Mouse (Mus musculus) CH12.LX (cell line): ENCODE data around the gene Cdh13. TPM values are rescaled to one million over a fixed set of nuclear protein-coding genes. Genes with fewer than 3 reads are reported as not detected.

Experiments used
- DNase-seq: peaks from one replicate; pipeline ENCODE4 v3.0.0-alpha.2; 2013; ENCODE audit errors: extremely low read depth
- H3K27ac ChIP-seq: 2 replicates; pipeline ENCODE4 v1.5.1; 2012; ENCODE audit warnings: low read depth, mild to moderate bottlenecking, control low read depth, moderate library complexity; ENCODE audit not compliant: insufficient read depth
- H3K27me3 ChIP-seq: replicated peaks from 2 replicates; pipeline ENCODE3; 2012; ENCODE audit warnings: inconsistent platforms
- H3K36me3 ChIP-seq, 2 experiments: replicated peaks in 1 of 2; 2 replicates each; pipeline versions ENCODE3 to v1.6.1; 2012; ENCODE audit warnings: inconsistent platforms in 1 of 2, low read length in 1 of 2, mild to moderate bottlenecking in 1 of 2, mixed read lengths in 1 of 2, moderate library complexity in 1 of 2; ENCODE audit not compliant: control insufficient read depth in 1 of 2, insufficient read depth in 1 of 2
- H3K4me1 ChIP-seq, 2 experiments: 2 replicates each; pipeline ENCODE4 v1.6.1; 2012; ENCODE audit warnings: inconsistent platforms in 1 of 2, moderate library complexity in 1 of 2; ENCODE audit not compliant: insufficient read depth in 2 of 2, control insufficient read depth in 1 of 2
- H3K4me2 ChIP-seq: 2 replicates; pipeline ENCODE4 v1.6.1; 2012; ENCODE audit warnings: low read depth, mild to moderate bottlenecking, control low read depth; ENCODE audit not compliant: poor library complexity, insufficient read depth, severe bottlenecking
- H3K4me3 ChIP-seq, 3 experiments: fragments of 150-350 bp in 1 of 3; sonication (generic) in 1 of 3; replicated peaks in 1 of 3; 2 replicates each; pipeline versions ENCODE3 to v1.5.1; 2011 to 2012; ENCODE audit warnings: low read depth in 2 of 3, low read length in 2 of 3, mild to moderate bottlenecking in 2 of 3, moderate library complexity in 2 of 3, control low read depth in 1 of 3, improper control_type of control experiment in 1 of 3, inconsistent platforms in 1 of 3, mixed read lengths in 1 of 3; ENCODE audit not compliant: poor library complexity in 1 of 3
- H3K79me2 ChIP-seq: replicated peaks from 2 replicates; pipeline ENCODE4 v1.6.1; 2012; ENCODE audit warnings: mild to moderate bottlenecking, moderate library complexity; ENCODE audit not compliant: control insufficient read depth, poor library complexity, insufficient read depth, severe bottlenecking; ENCODE audit errors: extremely low read depth
- H3K9ac ChIP-seq: 2 replicates; pipeline ENCODE4 v1.6.1; 2012; ENCODE audit warnings: low read depth, mild to moderate bottlenecking, control low read depth, moderate library complexity; ENCODE audit not compliant: insufficient read depth
- H3K9me3 ChIP-seq: replicated peaks from 2 replicates; pipeline ENCODE3; 2012; ENCODE audit warnings: low read length, inconsistent platforms, mixed read lengths
- BHLHE40 ChIP-seq: IDR thresholded peaks from 2 replicates; pipeline ENCODE4 v1.6.1; 2011; ENCODE audit warnings: mild to moderate bottlenecking, low read depth, low read length, improper control_type of control experiment
- CHD1 ChIP-seq: IDR thresholded peaks from 2 replicates; pipeline ENCODE4 v1.6.1; 2012; ENCODE audit warnings: low read depth, low read length, improper control_type of control experiment, inconsistent platforms
- GABPA ChIP-seq: IDR thresholded peaks from 2 replicates; pipeline ENCODE4 v1.6.1; 2012; ENCODE audit warnings: low read depth, low read length, improper control_type of control experiment, inconsistent platforms; ENCODE audit not compliant: insufficient replicate concordance
- MAFK ChIP-seq: IDR thresholded peaks from 2 replicates; pipeline ENCODE4 v1.6.1; 2011; ENCODE audit warnings: low read length, improper control_type of control experiment; ENCODE audit not compliant: insufficient replicate concordance
- MAX ChIP-seq: IDR thresholded peaks from 2 replicates; pipeline ENCODE4 v1.6.1; 2011; ENCODE audit warnings: low read length, improper control_type of control experiment
- MAZ ChIP-seq: IDR thresholded peaks from 2 replicates; pipeline ENCODE4 v1.6.1; 2012; ENCODE audit warnings: low read depth, mild to moderate bottlenecking, inconsistent platforms, low read length, improper control_type of control experiment, moderate library complexity
- MEF2A ChIP-seq: IDR thresholded peaks from 2 replicates; pipeline ENCODE4 v1.6.1; 2014; ENCODE audit warnings: low read depth, mild to moderate bottlenecking, inconsistent platforms, low read length, improper control_type of control experiment, borderline replicate concordance
- MYC ChIP-seq: IDR thresholded peaks from 2 replicates; pipeline ENCODE4 v1.6.1; 2011; ENCODE audit warnings: low read depth, mild to moderate bottlenecking, improper control_type of control experiment, low read length
- NELFE ChIP-seq: IDR thresholded peaks from 2 replicates; pipeline ENCODE4 v1.6.1; 2011; ENCODE audit warnings: low read depth, low read length, improper control_type of control experiment
- NRF1 ChIP-seq: IDR thresholded peaks from 2 replicates; pipeline ENCODE4 v1.6.1; 2014; ENCODE audit warnings: low read depth, mild to moderate bottlenecking, inconsistent platforms, low read length, improper control_type of control experiment, moderate library complexity
- PAX5 ChIP-seq: IDR thresholded peaks from 2 replicates; pipeline ENCODE4 v1.6.1; 2012; ENCODE audit warnings: low read length, inconsistent platforms, mixed read lengths
- POLR2AphosphoS2 ChIP-seq: IDR thresholded peaks from 2 replicates; pipeline ENCODE4 v1.6.1; 2011; ENCODE audit warnings: low read depth, low read length, improper control_type of control experiment
- RAD21 ChIP-seq: IDR thresholded peaks from 2 replicates; pipeline ENCODE4 v1.6.1; 2011; ENCODE audit warnings: low read depth, mild to moderate bottlenecking, low read length, improper control_type of control experiment, moderate library complexity
- SIN3A ChIP-seq: IDR thresholded peaks from 2 replicates; pipeline ENCODE4 v1.6.1; 2012; ENCODE audit warnings: low read length, improper control_type of control experiment, inconsistent platforms
- TBP ChIP-seq: conservative IDR thresholded peaks from 2 replicates; pipeline ENCODE4 v1.6.1; 2011; ENCODE audit warnings: low read depth, low read length, improper control_type of control experiment
- USF2 ChIP-seq: conservative IDR thresholded peaks from 2 replicates; pipeline ENCODE4 v1.6.1; 2011; ENCODE audit warnings: low read depth, low read length, improper control_type of control experiment
- ZC3H11A ChIP-seq: IDR thresholded peaks from 2 replicates; pipeline ENCODE4 v1.6.1; 2012; ENCODE audit warnings: low read depth, mild to moderate bottlenecking, inconsistent platforms, low read length, improper control_type of control experiment
- ZMIZ1 ChIP-seq: IDR thresholded peaks from 2 replicates; pipeline ENCODE4 v1.6.1; 2012; ENCODE audit warnings: low read depth, mild to moderate bottlenecking, inconsistent platforms, low read length, improper control_type of control experiment
- dilution Hi-C: fragments of 300-500 bp; cut with MboI; formaldehyde crosslinking; loops from 2 replicates; pipeline ENCODE4 v1.14.3; 2020; ENCODE audit warnings: low sequenced_read_pairs; ENCODE audit not compliant: extremely low pct_unique_long_range_greater_than_20kb, extremely low pct_ligation_motif_present
- in situ Hi-C: fragments of 300-500 bp; cut with MboI; formaldehyde crosslinking; loops from 3 replicates; pipeline ENCODE4 v1.14.3; 2019; ENCODE audit warnings: low sequenced_read_pairs, low pct_ligation_motif_present, low pct_unique_long_range_greater_than_20kb, mixed read lengths
- polyA plus RNA-seq: library from polyadenylated mRNA; unstranded; fragments of >175 nt; gene quantifications from 2 replicates; pipeline ENCODE4 v1.2.1, GENCODE M21; 2012; ENCODE audit warnings: low read depth; ENCODE audit not compliant: insufficient read length
- total RNA-seq, 2 experiments: library from RNA; depleted of rRNA; stranded (reverse); fragments of 300-350 nt in 1 of 2; fragments of >200 nt in 1 of 2; gene quantifications; 2 replicates each; pipeline ENCODE4 v1.2.3; 2012 to 2014

Cdh13 gene
- total and polyA plus RNA-seq, 3 experiments, result not detected

- Histone ChIP-seq H3K4me1 (no peaks in the 10 kb centered on the region), H3K27me3 (no peaks in the 10 kb centered on the region), H3K79me2 (no peaks in the 10 kb centered on the region), H3K9me3 (peaks cover 88% of the 10 kb centered on the region), H3K9ac (no peak overlapping the region), H3K36me3 (no peaks in the 10 kb centered on the region), H3K4me3 (no peak overlapping the region), H3K4me2 (no peak overlapping the region), H3K27ac (no peak overlapping the region)
- dilution Hi-C loops (no loop called here), in situ Hi-C loops (no loop called here)
- TF ChIP-seq GABPA (no peak), MAFK (no peak), MEF2A (no peak), MAZ (no peak), POLR2AphosphoS2 (no peak), ZMIZ1 (no peak)
- no peak for DNase-seq
Observed at GRCm38 (mm10) chr8:118320566-118320965, 37.0 kb downstream of the Cdh13 start.

- H3K4me2 ChIP-seq, result no peak overlapping the region
- no peak overlapping the region for H3K4me3 ChIP-seq
- DNase-seq, result no peak
- no peaks in the 10 kb centered on the region for H3K27me3 ChIP-seq
- peaks cover 82% of the 10 kb centered on the region for H3K9me3 ChIP-seq
- no peak overlapping the region for H3K27ac ChIP-seq
- in situ Hi-C loops (no loop called here), dilution Hi-C loops (no loop called here)
- H3K9ac ChIP-seq, result no peak overlapping the region
- TF ChIP-seq USF2, result no peak
- TF ChIP-seq RAD21, result no peak
- TF ChIP-seq MAX, result no peak
- TF ChIP-seq SIN3A, result no peak
- no peak for TF ChIP-seq NRF1
- TF ChIP-seq ZMIZ1, result no peak
- no peak for TF ChIP-seq ZC3H11A
- TF ChIP-seq POLR2AphosphoS2, result no peak
- TF ChIP-seq MYC, result no peak
- TF ChIP-seq TBP, result no peak
- no peaks in the 10 kb centered on the region for H3K36me3 ChIP-seq
- H3K79me2 ChIP-seq, result no peaks in the 10 kb centered on the region
- no peaks in the 10 kb centered on the region for H3K4me1 ChIP-seq
Observed at GRCm38 (mm10) chr8:118323421-118323820, 39.9 kb downstream of the Cdh13 start.

- no peak overlapping the region for H3K27ac ChIP-seq
- H3K79me2 ChIP-seq, result no peaks in the 10 kb centered on the region
- no peaks in the 10 kb centered on the region for H3K36me3 ChIP-seq
- peaks cover 87% of the 10 kb centered on the region for H3K9me3 ChIP-seq
- dilution Hi-C loops, result no loop called here
- in situ Hi-C loops, result no loop called here
- no peaks in the 10 kb centered on the region for H3K27me3 ChIP-seq
- no peak overlapping the region for H3K4me2 ChIP-seq
- DNase-seq, result no peak
- H3K4me1 ChIP-seq, result no peaks in the 10 kb centered on the region
- H3K9ac ChIP-seq, result no peak overlapping the region
- no peak overlapping the region for H3K4me3 ChIP-seq
- TF ChIP-seq CHD1, result no peak
- TF ChIP-seq BHLHE40, result no peak
- TF ChIP-seq PAX5, result no peak
- TF ChIP-seq NELFE, result no peak
Observed at GRCm38 (mm10) chr8:118334933-118335332, 51.4 kb downstream of the Cdh13 start.
